Mouse (Mus musculus) spleen, postnatal 10 days (tissue): ENCODE data around the gene Mkrn2os.
"Not testable (repeated sequence)": the region's sequence is repeated elsewhere in the genome, so short reads cannot be mapped to it uniquely, and the experiment has no call there.

Experiments used
- DNase-seq, 2 experiments: peaks; one replicate each; pipeline ENCODE4 v3.0.0; 2021 to 2022; ENCODE audit warnings: low spot score in 2 of 2

Gene Mkrn2os

GRCm38 (mm10) chr6:115592458-115592857 is at the start of gene Mkrn2os:
TSS of gene Mkrn2os (minus strand) at chr6:115592576.
- DNase-seq, result no peak

GRCm38 (mm10) chr6:115638188-115638587 is 45.8 kb upstream of the Mkrn2os start:
- DNase-seq, result not testable (repeated sequence)

DNA sequence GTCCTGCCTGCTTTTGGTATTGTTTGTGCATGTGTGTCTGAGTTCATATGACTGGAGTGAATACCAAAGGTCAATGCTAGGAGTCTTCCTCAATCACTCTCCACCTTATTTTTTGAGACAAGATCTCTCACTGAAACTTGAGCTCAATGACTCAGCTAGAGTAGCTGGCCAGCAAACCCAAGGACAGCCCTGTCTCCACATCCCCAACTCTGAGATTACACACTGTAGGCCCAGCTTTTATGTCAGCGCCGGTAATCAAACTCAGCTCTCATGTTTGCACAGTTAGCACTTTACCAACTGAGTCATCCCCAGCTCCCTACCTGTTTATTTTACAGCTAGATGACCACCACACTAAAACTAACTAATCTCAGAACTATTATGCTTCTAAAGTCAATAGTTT is 41.6 kb upstream of the Mkrn2os start:
- DNase-seq, result no peak

DNA sequence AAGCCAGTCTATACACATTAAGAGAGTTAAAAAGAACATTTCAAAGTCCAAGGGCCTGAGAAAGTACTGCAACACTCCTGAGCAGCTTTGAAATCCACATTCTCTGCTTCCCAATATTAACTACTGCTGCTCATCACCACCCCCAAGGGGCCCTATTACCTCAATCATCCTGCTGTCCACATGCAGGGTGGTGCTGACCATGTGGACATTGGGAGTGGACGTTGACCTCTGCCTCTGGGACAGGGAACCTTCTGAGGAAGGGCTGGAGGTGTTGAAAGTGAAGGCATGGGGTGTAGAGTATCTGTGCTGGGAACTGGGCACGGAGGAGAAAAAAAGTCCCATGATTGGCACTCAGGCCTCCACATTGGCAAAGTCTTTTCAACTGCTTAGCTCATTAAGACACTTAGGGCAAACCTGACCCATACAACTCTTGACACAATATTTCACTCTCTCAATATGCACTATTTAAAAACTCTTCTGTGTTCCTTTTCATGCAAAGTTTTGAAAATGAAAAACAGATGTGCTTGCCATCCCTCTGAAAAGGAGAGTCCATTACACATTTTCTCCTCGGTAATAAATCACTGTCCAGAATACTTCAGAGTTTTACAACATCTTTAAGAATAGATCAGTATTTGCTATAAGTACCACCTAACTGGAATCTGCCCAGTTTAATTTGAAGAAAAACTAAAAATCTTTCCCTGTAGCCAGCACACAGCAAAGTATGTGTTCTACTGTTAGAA is 38.9 kb upstream of the Mkrn2os start:
- DNase-seq, result no peak

DNA sequence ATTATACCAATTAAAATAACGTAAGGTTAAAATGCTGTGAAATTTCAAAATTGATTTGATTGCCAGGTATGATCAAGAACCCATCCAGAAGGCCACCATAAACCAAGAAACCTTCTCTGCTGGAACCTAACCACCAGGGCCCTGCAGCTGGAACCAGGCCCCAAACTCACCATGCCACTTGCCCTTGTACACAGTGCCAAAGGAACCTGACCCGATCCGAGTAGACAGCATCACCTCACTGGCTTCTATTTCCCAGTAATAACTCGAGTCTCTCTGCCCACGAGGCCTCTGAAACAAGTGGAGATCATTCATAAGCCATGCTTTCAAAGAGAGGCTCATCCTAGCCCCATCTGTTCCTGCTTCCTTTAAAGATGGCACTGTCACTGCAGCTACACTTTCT is 33.7 kb upstream of the Mkrn2os start:
- no peak for DNase-seq

DNA sequence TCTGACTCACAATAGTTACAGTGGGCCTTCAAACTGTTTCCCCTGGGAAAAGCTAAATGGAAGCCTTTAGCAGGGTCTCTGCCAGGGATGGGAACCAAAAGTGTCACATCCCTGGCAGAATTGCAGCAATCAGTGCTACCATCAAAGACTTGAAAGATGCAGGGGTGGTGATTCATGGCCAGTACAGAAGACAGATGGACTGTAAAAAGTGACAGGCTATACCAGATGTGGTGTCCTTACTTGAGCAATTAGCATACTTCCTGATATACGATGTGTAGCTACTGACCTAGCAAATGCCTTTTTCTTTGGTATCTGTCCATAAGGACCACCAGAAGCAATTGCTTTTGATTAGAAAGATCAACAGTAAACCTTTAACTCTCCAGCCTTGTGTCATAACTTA is 28.6 kb upstream of the Mkrn2os start:
- DNase-seq, result no peak

- no peak for DNase-seq
These were observed 27.4 kb upstream of the Mkrn2os start for GRCm38 (mm10) chr6:115619818-115620217.

GRCm38 (mm10) chr6:115615983-115616382 is 23.6 kb upstream of the Mkrn2os start:
- DNase-seq, result no peak

DNA sequence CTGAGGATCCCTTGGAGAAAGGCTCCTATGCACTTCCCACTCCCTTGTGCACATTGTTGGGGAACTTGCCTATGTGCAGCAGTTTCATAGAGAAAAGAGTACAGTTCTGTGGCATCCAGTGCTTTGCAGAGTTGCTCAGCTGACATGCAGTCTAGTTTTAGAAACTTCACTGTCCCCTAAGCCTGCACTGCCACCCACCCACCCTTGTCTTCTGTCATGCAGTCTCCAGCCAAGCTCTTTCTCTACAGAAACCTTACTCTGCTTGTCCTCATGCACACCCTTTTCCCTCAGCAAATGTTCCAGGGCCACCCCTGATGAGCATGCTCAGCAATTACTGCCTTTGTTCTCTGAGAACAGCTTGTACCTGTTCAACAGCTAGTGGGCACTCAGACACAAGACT is 21.4 kb upstream of the Mkrn2os start:
- no peak for DNase-seq

DNA sequence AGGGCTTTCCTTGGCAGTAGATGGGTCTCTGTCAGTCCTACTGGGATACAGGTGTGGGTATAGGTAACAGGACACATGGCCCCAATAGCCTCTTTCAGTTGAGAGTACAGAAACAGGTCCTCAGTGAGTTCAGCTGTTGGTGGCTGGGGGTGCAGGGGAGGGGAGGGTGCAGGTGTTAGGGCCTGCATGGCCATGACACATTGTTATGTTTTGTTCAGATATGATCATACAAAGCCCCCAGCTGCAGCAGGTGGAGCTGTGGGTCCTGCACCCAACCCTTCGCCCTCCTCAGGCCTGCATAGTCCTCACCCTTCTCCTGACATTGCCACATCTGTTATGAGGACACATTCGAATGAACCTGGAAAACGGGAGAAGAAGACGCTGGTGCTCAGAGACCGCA is 17.9 kb upstream of the Mkrn2os start:
- no peak for DNase-seq

- peak in 1 of 2 experiments; percentile 44 for DNase-seq
These were observed 16.7 kb upstream of the Mkrn2os start for GRCm38 (mm10) chr6:115609121-115609520.

GRCm38 (mm10) chr6:115607429-115607828 is 15.1 kb upstream of the Mkrn2os start:
- DNase-seq, result no peak

DNA sequence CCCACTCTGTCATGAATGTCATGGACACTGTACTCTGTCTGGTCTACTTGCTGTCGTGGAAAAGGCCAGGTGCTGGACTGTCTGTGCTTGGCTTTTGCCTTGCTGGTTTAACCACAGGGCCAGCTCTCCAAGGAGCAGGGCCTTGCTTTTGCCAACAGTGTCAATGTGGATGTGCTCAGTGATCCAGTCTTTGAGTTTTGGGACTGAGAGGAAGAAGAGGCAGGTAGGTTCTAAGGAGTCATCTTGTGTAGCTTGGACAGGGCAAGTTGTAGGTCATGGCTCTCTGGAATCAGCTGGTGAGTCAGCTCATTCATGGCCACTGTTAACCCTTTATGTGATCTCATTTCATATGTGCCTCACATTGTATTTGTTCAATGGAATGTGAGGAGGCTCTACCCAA is 14.1 kb upstream of the Mkrn2os start:
- no peak for DNase-seq

DNA sequence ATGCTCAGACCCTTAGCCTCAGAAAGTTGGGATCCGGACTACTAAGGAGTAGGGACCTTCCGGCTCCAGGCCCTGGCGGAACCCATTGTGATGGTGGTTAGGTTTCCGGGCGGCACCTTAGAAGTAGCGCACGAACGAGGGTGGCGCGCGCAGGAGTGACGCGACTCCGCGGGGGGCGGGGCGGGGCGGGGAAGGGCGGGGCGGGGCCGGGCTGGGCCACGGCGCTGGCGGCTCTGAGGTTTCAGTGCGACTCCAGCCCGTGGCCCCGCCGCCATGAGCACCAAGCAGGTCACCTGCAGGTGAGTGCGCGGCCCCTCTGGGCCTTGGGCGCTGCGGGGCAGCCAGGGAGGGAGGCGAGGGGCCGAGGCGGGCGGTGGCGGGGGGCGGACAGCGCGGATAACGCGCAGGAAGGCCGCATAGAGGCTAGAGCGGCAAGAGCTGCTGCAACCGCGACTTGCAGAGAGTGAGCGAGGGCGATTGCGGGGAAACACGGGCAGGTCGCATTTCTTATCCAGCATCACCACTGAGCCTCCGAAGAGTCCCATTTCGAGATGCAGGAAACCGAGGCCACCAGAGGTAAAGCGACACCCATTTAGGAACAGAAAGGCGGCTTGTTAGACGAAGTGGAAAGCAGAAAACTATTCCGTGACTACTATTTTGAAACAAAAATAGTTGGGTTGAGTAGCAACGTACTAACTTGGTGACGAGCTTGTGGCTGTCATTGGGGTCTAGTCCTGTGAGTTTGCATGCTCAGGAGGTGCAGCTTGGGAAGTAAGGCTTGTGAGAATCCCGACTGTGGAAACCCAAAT is 9.5 kb upstream of the Mkrn2os start, which contains the start of gene Mkrn2:
Mkrn2 (plus strand) TSS at position 188 of the 809 bp plus-strand sequence.
- DNase-seq, result peak; percentile 82 to 88

DNA sequence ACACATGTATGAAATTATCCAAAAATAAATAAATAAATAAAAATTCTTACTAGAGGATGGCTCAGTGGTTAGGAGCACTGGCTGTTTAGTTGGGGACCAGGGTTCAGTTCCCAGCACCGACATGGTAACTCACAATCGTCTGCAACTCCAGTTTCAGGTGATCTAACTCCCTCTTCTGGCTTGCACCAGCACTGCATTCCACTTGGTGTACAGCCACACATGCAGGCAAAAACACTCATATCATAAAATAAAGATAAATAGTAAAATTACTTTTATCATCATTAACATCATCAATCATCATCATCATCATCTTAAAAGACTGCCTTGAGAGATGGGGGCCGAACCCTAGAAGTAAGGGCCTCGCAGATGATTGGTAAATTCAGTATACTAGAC is 8.9 kb upstream of the Mkrn2os start:
- peak in 1 of 2 experiments; percentile 33 for DNase-seq

DNA sequence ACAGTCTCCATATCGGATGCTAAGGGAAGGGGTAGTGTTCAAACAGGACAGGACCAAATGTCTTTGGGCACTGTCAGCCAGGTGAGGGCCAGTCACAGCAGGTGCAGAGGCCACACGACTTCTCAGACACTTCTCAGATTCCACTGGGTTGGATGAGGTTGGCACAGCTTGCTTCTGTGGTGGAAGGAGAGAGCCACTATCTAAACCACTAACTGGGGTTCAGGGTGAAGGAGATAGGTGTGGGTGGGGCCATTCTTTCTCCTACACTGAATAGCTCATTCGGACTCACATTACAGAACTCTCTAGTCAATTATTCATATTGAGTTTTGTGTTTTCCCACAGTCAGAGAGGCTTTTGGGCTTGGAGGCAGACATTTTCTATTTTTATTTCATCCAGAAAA is 3.3 kb upstream of the Mkrn2os start:
- DNase-seq, result no peak

GRCm38 (mm10) chr6:115594463-115594862 is 2.1 kb upstream of the Mkrn2os start:
- DNase-seq, result peak in 1 of 2 experiments; percentile 19

DNA sequence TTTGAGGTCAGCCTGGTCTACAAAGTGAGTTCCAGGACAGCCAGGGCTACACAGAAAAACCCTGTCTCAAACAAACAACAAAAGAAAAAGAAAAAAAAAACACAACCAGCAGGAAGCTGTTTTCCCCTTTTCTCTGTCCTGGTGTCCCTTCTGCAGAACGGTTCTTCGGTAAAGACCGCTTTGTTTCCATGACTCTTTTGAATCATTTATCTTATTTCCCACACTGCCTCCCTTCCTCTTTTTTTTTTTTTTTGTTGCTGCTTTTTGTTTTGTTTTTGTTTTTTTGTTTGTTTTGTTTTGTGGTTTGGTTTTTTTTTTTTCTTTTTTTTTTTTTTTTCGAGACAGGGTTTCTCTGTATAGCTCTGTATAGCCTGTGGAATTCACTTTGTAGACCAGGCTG is 876 bp upstream of the Mkrn2os start:
- no peak for DNase-seq

GRCm38 (mm10) chr6:115591692-115592359 is 550 bp downstream of the Mkrn2os start:
- DNase-seq, result no peak

GRCm38 (mm10) chr6:115586321-115586720 is 6.1 kb downstream of the Mkrn2os start:
- no peak for DNase-seq

DNA sequence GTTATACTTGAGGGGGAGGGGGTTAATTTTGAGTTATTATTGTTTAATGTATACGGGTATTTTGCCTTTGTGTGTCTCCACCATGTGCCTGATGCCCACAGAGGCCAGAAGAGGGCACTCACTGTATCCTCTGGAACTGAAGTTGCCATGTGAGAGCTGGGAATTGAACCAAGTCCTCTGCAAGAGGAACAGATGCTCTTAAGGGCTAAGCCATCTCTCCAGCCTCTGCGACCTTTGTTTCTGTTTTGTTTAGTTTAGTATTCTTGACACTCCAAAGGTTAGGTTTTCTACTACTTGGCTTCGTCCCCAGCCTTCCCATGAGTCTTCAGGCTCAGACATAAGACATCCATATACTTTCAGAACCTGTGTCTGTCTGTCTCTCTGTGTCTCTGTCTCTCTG is 8.2 kb downstream of the Mkrn2os start:
- no peak for DNase-seq

- DNase-seq, result peak in 1 of 2 experiments; percentile 7
These were observed 8.8 kb downstream of the Mkrn2os start for GRCm38 (mm10) chr6:115583430-115584125.
